Mouse (Mus musculus): ENCODE measurements around the gene Cyp17a1.

- no peak for TF ChIP-seq CTCF (IDR thresholded peaks at IDR 0.05; ENCODE audit: insufficient read depth, low read length)
- no peak for TF ChIP-seq POLR2A (IDR thresholded peaks at IDR 0.05; ENCODE audit: borderline replicate concordance, extremely low read depth, low read depth, low read length)
Measured at GRCm38 (mm10) chr19:46647254-46647653, 25.7 kb downstream of the Cyp17a1 start.
